Mouse (Mus musculus): Measurements from ENCODE around the gene Ostc. TPM values are rescaled to one million over a fixed set of nuclear protein-coding genes. Genes with fewer than 3 reads are reported as not detected.

The Ostc gene
- polyA plus RNA-seq, 1 experiment = 43.9 TPM

- Histone ChIP-seq H3K4me1 (ENCODE audit: control insufficient read depth, insufficient read depth, low read length) (no peaks in the 10 kb centered on the region), H3K4me3 (replicated peaks; ENCODE audit: extremely low read depth, low read depth, low read length) (peak overlapping the region; percentile 83)
- DNase-seq = no peak
- TF ChIP-seq POLR2A (IDR thresholded peaks at IDR 0.05; ENCODE audit: borderline replicate concordance, extremely low read depth, low read depth, low read length) = no peak
- no peak for TF ChIP-seq CTCF (IDR thresholded peaks at IDR 0.05; ENCODE audit: insufficient read depth, low read length)
- WGBS = under 1% methylated on average over 58 of the region's 58 CpGs
Measured at GRCm38 (mm10) chr3:130729472-130730188, 20.4 kb upstream of the Ostc start.

GRCm38 (mm10) chr3:130727676-130728075 is 18.4 kb upstream of the Ostc start:
- no peak overlapping the region for H3K4me3 ChIP-seq (replicated peaks; ENCODE audit: extremely low read depth, low read depth, low read length)
- 74% methylated on average over 4 of the region's 4 CpGs for WGBS
- no peak for TF ChIP-seq POLR2A (IDR thresholded peaks at IDR 0.05; ENCODE audit: borderline replicate concordance, extremely low read depth, low read depth, low read length)
- TF ChIP-seq CTCF (IDR thresholded peaks at IDR 0.05; ENCODE audit: insufficient read depth, low read length) = no peak
- DNase-seq = no peak
- no peaks in the 10 kb centered on the region for H3K4me1 ChIP-seq (ENCODE audit: control insufficient read depth, insufficient read depth, low read length)

- no peak for DNase-seq
- TF ChIP-seq CTCF (IDR thresholded peaks at IDR 0.05; ENCODE audit: insufficient read depth, low read length) (no peak), POLR2A (IDR thresholded peaks at IDR 0.05; ENCODE audit: borderline replicate concordance, extremely low read depth, low read depth, low read length) (no peak)
- no peak overlapping the region for H3K4me3 ChIP-seq (replicated peaks; ENCODE audit: extremely low read depth, low read depth, low read length)
- WGBS = 27% methylated on average over 1 of the region's 1 CpGs
- no peaks in the 10 kb centered on the region for H3K4me1 ChIP-seq (ENCODE audit: control insufficient read depth, insufficient read depth, low read length)
Measured at GRCm38 (mm10) chr3:130727036-130727435, 17.8 kb upstream of the Ostc start.

- TF ChIP-seq POLR2A (IDR thresholded peaks at IDR 0.05; ENCODE audit: borderline replicate concordance, extremely low read depth, low read depth, low read length) (no peak), CTCF (IDR thresholded peaks at IDR 0.05; ENCODE audit: insufficient read depth, low read length) (no peak)
- Histone ChIP-seq H3K4me3 (replicated peaks; ENCODE audit: extremely low read depth, low read depth, low read length) (no peak overlapping the region), H3K4me1 (ENCODE audit: control insufficient read depth, insufficient read depth, low read length) (no peaks in the 10 kb centered on the region)
- no peak for DNase-seq
- WGBS = 60% methylated on average over 2 of the region's 2 CpGs
Measured at GRCm38 (mm10) chr3:130725718-130726117, 16.5 kb upstream of the Ostc start.

- no peak overlapping the region for H3K4me3 ChIP-seq (replicated peaks; ENCODE audit: extremely low read depth, low read depth, low read length)
- no peaks in the 10 kb centered on the region for H3K4me1 ChIP-seq (ENCODE audit: control insufficient read depth, insufficient read depth, low read length)
- WGBS = 71% methylated on average over 11 of the region's 11 CpGs
- DNase-seq = no peak
- TF ChIP-seq CTCF (IDR thresholded peaks at IDR 0.05; ENCODE audit: insufficient read depth, low read length) (no peak), POLR2A (IDR thresholded peaks at IDR 0.05; ENCODE audit: borderline replicate concordance, extremely low read depth, low read depth, low read length) (no peak)
Measured at GRCm38 (mm10) chr3:130722733-130723478, 13.7 kb upstream of the Ostc start.

- TF ChIP-seq CTCF (IDR thresholded peaks at IDR 0.05; ENCODE audit: insufficient read depth, low read length) = no peak
- Histone ChIP-seq H3K4me1 (ENCODE audit: control insufficient read depth, insufficient read depth, low read length) (no peaks in the 10 kb centered on the region), H3K4me3 (replicated peaks; ENCODE audit: extremely low read depth, low read depth, low read length) (no peak overlapping the region)
- WGBS = 81% methylated on average over 4 of the region's 4 CpGs
- no peak for DNase-seq
Measured at GRCm38 (mm10) chr3:130720225-130720624, 11.0 kb upstream of the Ostc start.

- WGBS = 70% methylated on average over 4 of the region's 4 CpGs
- DNase-seq = no peak
- H3K4me1 ChIP-seq (ENCODE audit: control insufficient read depth, insufficient read depth, low read length) = no peaks in the 10 kb centered on the region
- no peak overlapping the region for H3K4me3 ChIP-seq (replicated peaks; ENCODE audit: extremely low read depth, low read depth, low read length)
- TF ChIP-seq POLR2A (IDR thresholded peaks at IDR 0.05; ENCODE audit: borderline replicate concordance, extremely low read depth, low read depth, low read length) = no peak
- no peak for TF ChIP-seq CTCF (IDR thresholded peaks at IDR 0.05; ENCODE audit: insufficient read depth, low read length)
Measured at GRCm38 (mm10) chr3:130718871-130719270, 9.6 kb upstream of the Ostc start.

GRCm38 (mm10) chr3:130716555-130716954 is 7.3 kb upstream of the Ostc start:
- 84% methylated on average over 7 of the region's 7 CpGs for WGBS
- no peaks in the 10 kb centered on the region for H3K4me1 ChIP-seq (ENCODE audit: control insufficient read depth, insufficient read depth, low read length)
- DNase-seq = no peak
- H3K4me3 ChIP-seq (replicated peaks; ENCODE audit: extremely low read depth, low read depth, low read length) = no peak overlapping the region
- TF ChIP-seq POLR2A (IDR thresholded peaks at IDR 0.05; ENCODE audit: borderline replicate concordance, extremely low read depth, low read depth, low read length) = no peak
- TF ChIP-seq CTCF (IDR thresholded peaks at IDR 0.05; ENCODE audit: insufficient read depth, low read length) = no peak

- peak; percentile 63 for DNase-seq
- 8% methylated on average over 22 of the region's 22 CpGs for WGBS
- TF ChIP-seq CTCF (IDR thresholded peaks at IDR 0.05; ENCODE audit: insufficient read depth, low read length) = peak; percentile 12; the same call in 1 of the 2 replicates
- TF ChIP-seq POLR2A (IDR thresholded peaks at IDR 0.05; ENCODE audit: borderline replicate concordance, extremely low read depth, low read depth, low read length) = no peak
- Histone ChIP-seq H3K4me1 (ENCODE audit: control insufficient read depth, insufficient read depth, low read length) (no peaks in the 10 kb centered on the region), H3K4me3 (replicated peaks; ENCODE audit: extremely low read depth, low read depth, low read length) (peak overlapping the region; percentile 90)
Measured at GRCm38 (mm10) chr3:130714775-130715568, 5.7 kb upstream of the Ostc start.
